Mouse (Mus musculus): ENCODE data around the gene Gm9611. TPM values are rescaled to one million over a fixed set of nuclear protein-coding genes. Genes with fewer than 3 reads are reported as not detected.
"Not testable (repeated sequence)": the region's sequence is repeated elsewhere in the genome, so short reads cannot be mapped to it uniquely, and the experiment has no call there.

The Gm9611 gene
- not detected in 2 replicates for polyA plus RNA-seq (2014; fragmentation: Nextera tagmentation; extraction: Ambion mirVana)

DNA sequence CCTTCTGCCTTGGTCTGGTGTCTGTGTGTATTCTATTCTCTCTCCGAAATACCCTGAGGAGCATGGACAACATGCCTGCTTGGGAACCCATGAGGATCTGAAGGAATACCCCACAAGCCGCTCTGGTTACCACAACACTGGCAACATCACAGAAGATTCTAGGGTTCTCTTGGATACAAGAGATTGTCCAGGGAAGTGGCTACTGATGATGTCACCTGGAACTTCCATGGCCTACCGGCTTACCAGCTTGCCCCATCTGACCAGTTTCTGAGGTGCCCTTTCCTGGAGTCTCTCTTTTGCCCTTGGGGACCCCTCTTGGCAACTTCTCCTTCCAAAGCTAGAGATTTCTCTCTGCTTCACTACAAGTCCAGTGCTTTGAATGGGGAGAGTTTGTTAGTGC, at the start of gene Gm9611:
Gene Gm9611 (minus strand): TSS at position 101 of the 400 bp plus-strand sequence.
- not testable (repeated sequence) for H3K9ac ChIP-seq (replicated peaks; ENCODE audit: low read depth, low read length); ATAC-seq (ENCODE audit: low read depth); H3K4me2 ChIP-seq (ENCODE audit: low read depth, low read length); H3K27me3 ChIP-seq (ENCODE audit: control insufficient read depth, insufficient read depth, low read length); H3K4me3 ChIP-seq (ENCODE audit: low read depth, low read length); H3K4me1 ChIP-seq (ENCODE audit: control insufficient read depth, insufficient read depth, low read length); H3K27ac ChIP-seq (ENCODE audit: low read depth, low read length); H3K36me3 ChIP-seq (ENCODE audit: control insufficient read depth, insufficient read depth, low read length); H3K9me3 ChIP-seq (ENCODE audit: control insufficient read depth, low read length)
- WGBS = no CpG with 5 or more reads among the region's 3 CpGs

DNA sequence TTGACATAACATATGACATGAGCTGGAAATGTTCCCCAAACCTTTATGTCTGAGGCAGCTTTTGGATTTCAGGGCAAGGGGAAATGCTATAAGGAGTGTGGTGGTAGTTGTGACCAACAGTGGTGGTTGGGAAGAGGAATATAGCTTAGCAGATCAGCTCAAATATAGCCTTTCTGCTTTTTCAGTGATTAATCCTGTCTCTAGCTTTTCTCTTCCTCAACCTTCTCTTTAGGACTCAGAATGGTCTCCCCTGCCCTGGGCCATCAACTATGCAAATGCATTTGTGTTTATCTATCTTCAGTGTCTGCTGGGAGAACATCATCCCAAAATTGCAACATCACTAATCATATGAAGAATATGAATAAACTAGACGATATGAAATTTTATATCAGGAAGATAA, 12.8 kb upstream of the Gm9611 start, which contains the start of gene Gm7995:
Gene Gm7995 (plus strand): TSS at position 301 of the 400 bp plus-strand sequence.
- not testable (repeated sequence) for H3K4me1 ChIP-seq (ENCODE audit: control insufficient read depth, insufficient read depth, low read length); H3K36me3 ChIP-seq (ENCODE audit: control insufficient read depth, insufficient read depth, low read length); H3K4me2 ChIP-seq (ENCODE audit: low read depth, low read length); H3K27me3 ChIP-seq (ENCODE audit: control insufficient read depth, insufficient read depth, low read length); ATAC-seq (ENCODE audit: low read depth); H3K27ac ChIP-seq (ENCODE audit: low read depth, low read length); H3K9me3 ChIP-seq (ENCODE audit: control insufficient read depth, low read length); H3K9ac ChIP-seq (replicated peaks; ENCODE audit: low read depth, low read length); H3K4me3 ChIP-seq (ENCODE audit: low read depth, low read length)
- no CpG with 5 or more reads among the region's 1 CpGs for WGBS

DNA sequence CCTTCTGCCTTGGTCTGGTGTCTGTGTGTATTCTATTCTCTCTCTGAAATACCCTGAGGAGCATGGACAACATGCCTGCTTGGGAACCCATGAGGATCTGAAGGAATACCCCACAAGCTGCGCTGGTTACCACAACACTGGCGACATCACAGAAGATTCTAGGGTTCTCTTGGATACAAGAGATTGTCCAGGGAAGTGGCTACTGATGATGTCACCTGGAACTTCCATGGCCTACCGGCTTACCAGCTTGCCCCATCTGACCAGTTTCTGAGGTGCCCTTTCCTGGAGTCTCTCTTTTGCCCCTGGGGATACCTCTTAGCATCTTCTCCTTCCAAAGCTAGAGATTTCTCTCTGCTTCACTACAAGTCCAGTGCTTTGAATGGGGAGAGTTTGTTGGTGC, 37.2 kb downstream of the Gm9611 start, which contains the start of gene Gm17026:
Gene Gm17026 (minus strand): TSS at position 101 of the 400 bp plus-strand sequence.
- H3K4me2 ChIP-seq (ENCODE audit: low read depth, low read length); H3K27ac ChIP-seq (ENCODE audit: low read depth, low read length); H3K9me3 ChIP-seq (ENCODE audit: control insufficient read depth, low read length); H3K9ac ChIP-seq (replicated peaks; ENCODE audit: low read depth, low read length); H3K4me3 ChIP-seq (ENCODE audit: low read depth, low read length); ATAC-seq (ENCODE audit: low read depth); H3K36me3 ChIP-seq (ENCODE audit: control insufficient read depth, insufficient read depth, low read length); H3K27me3 ChIP-seq (ENCODE audit: control insufficient read depth, insufficient read depth, low read length); H3K4me1 ChIP-seq (ENCODE audit: control insufficient read depth, insufficient read depth, low read length): not testable (repeated sequence)
- no CpG with 5 or more reads among the region's 3 CpGs for WGBS

Small RNA genes within 50 kb of the gene (microRNA-seq; reads per million reads assigned to microRNA genes)
- gene Gm25208 (not detected), gene Gm25892 (not detected)

Other genes starting within 250 kb of the Gm9611 start
- gene Gm7951, start 180.0 kb downstream of the Gm9611 start, polyA plus RNA-seq (2014; fragmentation: Nextera tagmentation; extraction: Ambion mirVana) = not detected in 2 replicates
- not detected in 2 replicates for gene Gm17027, start 134.7 kb downstream of the Gm9611 start, polyA plus RNA-seq (2014; fragmentation: Nextera tagmentation; extraction: Ambion mirVana)
- gene Gm3573, start 106.6 kb downstream of the Gm9611 start, polyA plus RNA-seq (2014; fragmentation: Nextera tagmentation; extraction: Ambion mirVana) = not detected in 2 replicates
- gene Gm17026, start 37.3 kb downstream of the Gm9611 start, polyA plus RNA-seq (2014; fragmentation: Nextera tagmentation; extraction: Ambion mirVana) = not detected in 2 replicates
- gene Gm7995, start 12.9 kb upstream of the Gm9611 start, polyA plus RNA-seq (2014; fragmentation: Nextera tagmentation; extraction: Ambion mirVana) = not detected in 2 replicates
- not detected in 2 replicates for gene Gm8005, start 142.3 kb upstream of the Gm9611 start, polyA plus RNA-seq (2014; fragmentation: Nextera tagmentation; extraction: Ambion mirVana)
- not detected in 2 replicates for gene Gm8011, start 166.5 kb upstream of the Gm9611 start, polyA plus RNA-seq (2014; fragmentation: Nextera tagmentation; extraction: Ambion mirVana)
- not detected in 2 replicates for gene Gm8020, start 205.0 kb upstream of the Gm9611 start, polyA plus RNA-seq (2014; fragmentation: Nextera tagmentation; extraction: Ambion mirVana)
- not detected in 2 replicates for gene Gm8024, start 226.9 kb upstream of the Gm9611 start, polyA plus RNA-seq (2014; fragmentation: Nextera tagmentation; extraction: Ambion mirVana)